Mouse (Mus musculus) heart, postnatal 4 days (tissue): ENCODE results near the gene Gas6. TPM values are rescaled to one million over a fixed set of nuclear protein-coding genes. Genes with fewer than 3 reads are reported as not detected.

Experiments
- DNase-seq: peaks from one replicate; pipeline ENCODE4 v3.0.0; 2021
- total RNA-seq, 2 experiments: library from RNA; stranded (reverse); gene quantifications; 2 replicates each; pipeline ENCODE4 v1.2.3; 2021

The Gas6 gene
- total RNA-seq, 2 experiments from 2014 or later, result 148 to 153 TPM

- no peak for DNase-seq
Measured at GRCm38 (mm10) chr8:13504894-13505674, 10.8 kb upstream of the Gas6 start.

- no peak for DNase-seq
Measured at GRCm38 (mm10) chr8:13503936-13504606, 9.8 kb upstream of the Gas6 start.

GRCm38 (mm10) chr8:13501221-13501620 lies 6.9 kb upstream of the Gas6 start:
- no peak for DNase-seq

GRCm38 (mm10) chr8:13493011-13493410 lies 1.3 kb downstream of the Gas6 start:
- DNase-seq, result peak; percentile 83

GRCm38 (mm10) chr8:13492198-13492995 lies 1.9 kb downstream of the Gas6 start:
- DNase-seq, result peak; percentile 79

GRCm38 (mm10) chr8:13491491-13492010 lies 2.7 kb downstream of the Gas6 start:
- no peak for DNase-seq

GRCm38 (mm10) chr8:13489986-13490910 lies 4.0 kb downstream of the Gas6 start:
- no peak for DNase-seq

- no peak for DNase-seq
Measured at GRCm38 (mm10) chr8:13489351-13489750, 4.9 kb downstream of the Gas6 start.

GRCm38 (mm10) chr8:13483191-13483590 lies 11.1 kb downstream of the Gas6 start:
- no peak for DNase-seq

- DNase-seq, result no peak
Measured at GRCm38 (mm10) chr8:13482101-13482801, 12.0 kb downstream of the Gas6 start.

- DNase-seq, result no peak
Measured at GRCm38 (mm10) chr8:13481596-13481995, 12.7 kb downstream of the Gas6 start.

GRCm38 (mm10) chr8:13481089-13481554 lies 13.2 kb downstream of the Gas6 start:
- DNase-seq, result peak; percentile 70

- DNase-seq, result no peak
Measured at GRCm38 (mm10) chr8:13475892-13476291, 18.4 kb downstream of the Gas6 start.

- peak; percentile 78 for DNase-seq
Measured at GRCm38 (mm10) chr8:13472284-13472683, 22.0 kb downstream of the Gas6 start.

GRCm38 (mm10) chr8:13471484-13471883 lies 22.8 kb downstream of the Gas6 start:
- no peak for DNase-seq

- no peak for DNase-seq
Measured at GRCm38 (mm10) chr8:13468737-13469136, 25.6 kb downstream of the Gas6 start.

GRCm38 (mm10) chr8:13466989-13467388 lies 27.3 kb downstream of the Gas6 start:
- DNase-seq, result no peak

GRCm38 (mm10) chr8:13465324-13465723 lies 29.0 kb downstream of the Gas6 start:
- no peak for DNase-seq

- DNase-seq, result peak; percentile 53
Measured at GRCm38 (mm10) chr8:13462392-13462791, 31.9 kb downstream of the Gas6 start.

GRCm38 (mm10) chr8:13461843-13462242 lies 32.4 kb downstream of the Gas6 start:
- peak; percentile 83 for DNase-seq
